Mouse (Mus musculus) stomach, postnatal 0 days (tissue): ENCODE data around the gene Cep162. TPM values are rescaled to one million over a fixed set of nuclear protein-coding genes. Genes with fewer than 3 reads are reported as not detected.
A peak's percentile ranks its signal among the peaks of the same experiment; 100 is the strongest.

Source experiments
- ATAC-seq: fragments of 200-750 bp; cut with Nextera tagmentation; 2 replicates; pipeline ENCODE4 v1.8.0; 2017; ENCODE audit not compliant: low FRiP score, low TSS enrichment
- DNase-seq: peaks from one replicate; pipeline ENCODE4 v3.0.0-alpha.2; 2016; ENCODE audit warnings: low spot score
- H3K27ac ChIP-seq: fragments of 300-500 bp; sonication (generic); replicated peaks from 2 replicates; pipeline ENCODE4 v1.5.1; 2014; ENCODE audit warnings: mild to moderate bottlenecking, control low read depth
- H3K27me3 ChIP-seq: fragments of 300-500 bp; sonication (generic); 2 replicates; pipeline ENCODE4 v1.6.1; 2014; ENCODE audit warnings: low read length; ENCODE audit not compliant: control insufficient read depth, insufficient read depth
- H3K36me3 ChIP-seq: fragments of 300-500 bp; sonication (generic); 2 replicates; pipeline ENCODE4 v1.6.1; 2014; ENCODE audit warnings: low read length, mixed read lengths; ENCODE audit not compliant: control insufficient read depth, insufficient read depth
- H3K4me1 ChIP-seq: fragments of 300-500 bp; sonication (generic); replicated peaks from 2 replicates; pipeline ENCODE4 v1.6.1; 2014; ENCODE audit warnings: antibody characterized with exemption; ENCODE audit not compliant: control insufficient read depth, insufficient read depth
- H3K4me2 ChIP-seq: fragments of 300-500 bp; sonication (generic); replicated peaks from 2 replicates; pipeline ENCODE4 v1.6.1; 2014; ENCODE audit warnings: low read depth, mild to moderate bottlenecking, control low read depth, moderate library complexity
- H3K4me3 ChIP-seq: fragments of 300-500 bp; sonication (generic); 2 replicates; pipeline ENCODE4 v1.5.1; 2014; ENCODE audit warnings: low read depth, low read length, control low read depth
- H3K9ac ChIP-seq: fragments of 300-500 bp; sonication (generic); 2 replicates; pipeline ENCODE4 v1.6.1; 2014; ENCODE audit warnings: mild to moderate bottlenecking, low read length, control low read depth, mixed read lengths
- H3K9me3 ChIP-seq: fragments of 300-500 bp; sonication (generic); 2 replicates; pipeline ENCODE4 v1.6.1; 2016; ENCODE audit warnings: low read length; ENCODE audit not compliant: control insufficient read depth
- CTCF ChIP-seq: IDR thresholded peaks from 2 replicates; pipeline ENCODE4 v1.5.1; 2016; ENCODE audit warnings: antibody characterized with exemption, low read depth, mild to moderate bottlenecking, moderate library complexity
- EP300 ChIP-seq: optimal IDR thresholded peaks from 2 replicates; pipeline ENCODE3; 2016; ENCODE audit warnings: antibody characterized with exemption
- WGBS: fragments of 180-500 bp; shearing (Covaris S2); extraction: QIAGEN DNeasy Blood & Tissue Kit; methylation state at CpG from one replicate; pipeline ENCODE4 v1.1.7; 2014; 5-methylcytosine and 5-hydroxymethylcytosine counted together
- polyA plus RNA-seq: library from polyadenylated mRNA; unstranded; fragments of >200 nt; fragmentation: Nextera tagmentation; extraction: Ambion mirVana; gene quantifications from 2 replicates; pipeline ENCODE4 v1.2.1, GENCODE M21; 2015

Cep162 gene
- polyA plus RNA-seq, 1 experiment from 2014 or later = 1.8 TPM

DNA sequence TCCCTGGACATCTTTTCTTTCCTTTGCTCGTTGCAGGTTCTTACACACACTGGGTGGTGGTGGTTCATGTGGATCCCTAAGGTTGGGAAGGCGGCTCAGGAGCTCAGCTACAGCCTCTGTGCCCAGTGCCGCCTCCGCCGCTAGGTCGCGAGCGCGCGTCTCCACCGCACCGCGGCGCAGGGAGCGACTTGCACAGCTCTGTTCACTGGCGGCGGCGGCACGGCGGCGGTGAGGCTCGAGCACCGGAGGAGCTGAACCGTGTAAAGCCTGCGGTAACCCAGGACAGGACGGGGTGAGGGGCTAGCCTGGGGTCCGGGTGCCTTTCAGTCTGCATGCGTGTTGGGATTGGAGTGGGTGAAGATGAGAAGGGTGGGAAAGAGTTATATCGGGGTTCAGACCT lies 111.2 kb downstream of the Cep162 start, which contains the start of gene Mrap2:
Gene Mrap2, plus strand, starts transcription at position 201 of the 400 bp plus-strand sequence.
- Histone ChIP-seq H3K27ac (no peak within 1 kb of the TSS), H3K4me2 (peak within 1 kb of the TSS; percentile 47), H3K9me3 (no peaks in the 10 kb centered on the region), H3K9ac (no peak within 1 kb of the TSS), H3K4me1 (no peaks in the 10 kb centered on the region), H3K27me3 (no peaks in the 10 kb centered on the region), H3K36me3 (no peaks in the 10 kb centered on the region), H3K4me3 (peak within 1 kb of the TSS; percentile 20)
- peak; percentile 82 for ATAC-seq
- TF ChIP-seq EP300 = no peak
- peak; percentile 64 for TF ChIP-seq CTCF
- WGBS = 3% methylated on average over 29 of the region's 29 CpGs
- peak; percentile 69 for DNase-seq

DNA sequence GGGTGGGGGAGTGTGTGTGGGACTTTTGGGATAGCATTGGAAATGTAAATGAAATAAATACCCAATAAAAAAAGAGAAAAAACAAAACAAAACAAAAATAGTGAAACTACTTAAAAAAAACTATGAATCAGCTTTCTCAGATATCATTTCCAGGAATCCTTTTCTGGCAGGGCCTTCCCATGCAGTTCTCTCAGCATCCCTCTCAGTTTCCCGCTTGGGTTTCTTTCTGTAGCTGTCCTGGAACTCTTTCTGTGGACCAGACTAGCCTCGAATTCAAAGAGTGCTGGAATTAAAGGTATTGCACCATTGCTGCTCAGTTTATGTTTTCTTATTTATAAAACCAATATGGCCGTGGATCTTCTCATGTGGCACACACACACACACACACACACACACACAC lies 112.3 kb downstream of the Cep162 start:
- Histone ChIP-seq H3K36me3 (no peaks in the 10 kb centered on the region), H3K4me2 (no peak overlapping the region), H3K27ac (no peak overlapping the region), H3K27me3 (no peaks in the 10 kb centered on the region), H3K9me3 (no peaks in the 10 kb centered on the region), H3K4me1 (no peaks in the 10 kb centered on the region), H3K9ac (no peak overlapping the region), H3K4me3 (no peak overlapping the region)
- ATAC-seq (no peak), DNase-seq (no peak)
- TF ChIP-seq CTCF = no peak
- no peak for TF ChIP-seq EP300
- 83% methylated on average over 3 of the region's 3 CpGs for WGBS

Other genes with a start within 250 kb of the Cep162 start
- gene Ripply2, start 240.0 kb downstream of the Cep162 start, polyA plus RNA-seq = 0.27 and 0.38 TPM in 2 replicates
- 38.6 and 40.3 TPM in 2 replicates for gene Cyb5r4, start 233.5 kb downstream of the Cep162 start, polyA plus RNA-seq
- gene Mrap2, start 111.2 kb downstream of the Cep162 start, polyA plus RNA-seq = 0.18 and 0.34 TPM in 2 replicates